Mouse (Mus musculus): ENCODE data around the gene Dnajb4. TPM values are rescaled to one million over a fixed set of nuclear protein-coding genes. Genes with fewer than 3 reads are reported as not detected.

Gene Dnajb4
- polyA plus RNA-seq, 1 experiment from 2014 or later: 21.6 TPM

DNA sequence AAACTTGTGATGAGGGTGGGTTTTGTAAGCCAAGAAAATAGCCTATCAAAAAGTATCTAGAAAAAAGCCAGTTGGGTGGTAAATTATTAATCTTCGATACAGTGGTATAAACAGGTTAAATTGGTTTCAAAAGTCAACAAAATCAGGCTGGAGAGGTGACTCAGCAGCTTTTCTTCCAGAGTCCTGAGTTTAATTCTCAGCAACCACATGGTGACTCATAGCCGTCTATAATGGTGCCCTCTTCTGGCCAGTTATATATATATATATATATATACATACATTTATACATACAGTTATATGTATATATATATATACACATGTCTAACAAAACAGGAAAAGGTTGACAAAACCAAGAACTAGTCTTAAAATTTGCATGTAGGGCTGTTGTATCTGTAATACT lies 28.7 kb upstream of the Dnajb4 start:
- Histone ChIP-seq H3K27ac (ENCODE audit: low read depth, low read length) (no peak overlapping the region), H3K9me3 (replicated peaks; ENCODE audit: control insufficient read depth, low read length) (no peaks in the 10 kb centered on the region), H3K36me3 (ENCODE audit: control insufficient read depth, insufficient read depth, low read length) (peaks cover 36% of the 10 kb centered on the region), H3K4me1 (ENCODE audit: control insufficient read depth, insufficient read depth, low read length) (no peaks in the 10 kb centered on the region), H3K27me3 (replicated peaks; ENCODE audit: control insufficient read depth, insufficient read depth, low read length) (no peaks in the 10 kb centered on the region), H3K4me3 (ENCODE audit: low read depth, low read length) (no peak overlapping the region), H3K4me2 (ENCODE audit: low read length) (no peak overlapping the region), H3K9ac (ENCODE audit: low read length) (no peak overlapping the region)
- DNase-seq (ENCODE audit: low spot score) (peak; percentile 18), ATAC-seq (no peak)
- 70% methylated on average over 2 of the region's 2 CpGs for WGBS

DNA sequence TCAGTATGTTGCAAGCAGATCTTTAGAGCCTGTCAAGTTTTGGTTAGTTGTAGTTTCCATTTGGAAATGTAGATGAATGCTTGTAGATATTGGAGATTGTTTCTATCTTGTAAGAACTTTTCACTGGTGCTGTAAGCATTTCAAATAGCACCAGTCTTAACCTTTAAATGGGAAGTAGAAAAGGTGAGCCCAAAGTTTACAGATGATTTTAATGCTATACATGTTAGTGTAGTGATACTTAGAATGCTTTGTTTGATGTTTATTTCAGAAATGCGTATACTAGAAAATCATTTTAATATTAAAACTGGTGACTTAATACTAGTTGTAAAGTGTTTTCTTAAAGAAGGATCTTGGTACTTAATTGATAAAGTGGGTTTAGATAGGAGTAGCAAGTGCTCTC lies 25.7 kb upstream of the Dnajb4 start:
- ATAC-seq (no peak), DNase-seq (ENCODE audit: low spot score) (no peak)
- Histone ChIP-seq H3K27ac (ENCODE audit: low read depth, low read length) (no peak overlapping the region), H3K4me1 (ENCODE audit: control insufficient read depth, insufficient read depth, low read length) (no peaks in the 10 kb centered on the region), H3K4me2 (ENCODE audit: low read length) (no peak overlapping the region), H3K9ac (ENCODE audit: low read length) (no peak overlapping the region), H3K9me3 (replicated peaks; ENCODE audit: control insufficient read depth, low read length) (no peaks in the 10 kb centered on the region), H3K36me3 (ENCODE audit: control insufficient read depth, insufficient read depth, low read length) (peaks cover 55% of the 10 kb centered on the region), H3K4me3 (ENCODE audit: low read depth, low read length) (no peak overlapping the region), H3K27me3 (replicated peaks; ENCODE audit: control insufficient read depth, insufficient read depth, low read length) (no peaks in the 10 kb centered on the region)
- 93% methylated on average over 1 of the region's 1 CpGs for WGBS

DNA sequence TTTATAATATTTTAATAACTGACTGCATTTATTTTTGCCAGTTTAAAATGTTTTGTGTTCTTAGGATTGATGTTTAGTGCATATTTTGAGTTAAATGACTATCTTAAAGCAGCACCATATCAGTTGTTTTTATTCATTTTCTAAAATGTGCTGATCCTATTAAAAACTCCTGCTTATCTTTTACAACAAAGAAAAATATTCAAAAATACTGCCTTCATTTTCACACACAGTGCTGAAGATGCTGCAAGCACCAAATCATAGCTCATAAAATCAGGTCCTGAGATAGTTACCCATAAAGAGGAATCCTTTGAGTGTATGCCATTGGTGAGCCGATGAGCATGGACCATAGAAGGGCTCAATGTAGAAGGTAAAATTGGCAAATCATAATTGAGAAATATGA lies 25.1 kb upstream of the Dnajb4 start:
- Histone ChIP-seq H3K4me3 (ENCODE audit: low read depth, low read length) (no peak overlapping the region), H3K9me3 (replicated peaks; ENCODE audit: control insufficient read depth, low read length) (no peaks in the 10 kb centered on the region), H3K27me3 (replicated peaks; ENCODE audit: control insufficient read depth, insufficient read depth, low read length) (no peaks in the 10 kb centered on the region), H3K9ac (ENCODE audit: low read length) (no peak overlapping the region), H3K4me1 (ENCODE audit: control insufficient read depth, insufficient read depth, low read length) (no peaks in the 10 kb centered on the region), H3K36me3 (ENCODE audit: control insufficient read depth, insufficient read depth, low read length) (peaks cover 61% of the 10 kb centered on the region), H3K4me2 (ENCODE audit: low read length) (no peak overlapping the region), H3K27ac (ENCODE audit: low read depth, low read length) (no peak overlapping the region)
- WGBS: 100% methylated on average over 1 of the region's 1 CpGs
- DNase-seq (ENCODE audit: low spot score): no peak
- no peak for ATAC-seq

DNA sequence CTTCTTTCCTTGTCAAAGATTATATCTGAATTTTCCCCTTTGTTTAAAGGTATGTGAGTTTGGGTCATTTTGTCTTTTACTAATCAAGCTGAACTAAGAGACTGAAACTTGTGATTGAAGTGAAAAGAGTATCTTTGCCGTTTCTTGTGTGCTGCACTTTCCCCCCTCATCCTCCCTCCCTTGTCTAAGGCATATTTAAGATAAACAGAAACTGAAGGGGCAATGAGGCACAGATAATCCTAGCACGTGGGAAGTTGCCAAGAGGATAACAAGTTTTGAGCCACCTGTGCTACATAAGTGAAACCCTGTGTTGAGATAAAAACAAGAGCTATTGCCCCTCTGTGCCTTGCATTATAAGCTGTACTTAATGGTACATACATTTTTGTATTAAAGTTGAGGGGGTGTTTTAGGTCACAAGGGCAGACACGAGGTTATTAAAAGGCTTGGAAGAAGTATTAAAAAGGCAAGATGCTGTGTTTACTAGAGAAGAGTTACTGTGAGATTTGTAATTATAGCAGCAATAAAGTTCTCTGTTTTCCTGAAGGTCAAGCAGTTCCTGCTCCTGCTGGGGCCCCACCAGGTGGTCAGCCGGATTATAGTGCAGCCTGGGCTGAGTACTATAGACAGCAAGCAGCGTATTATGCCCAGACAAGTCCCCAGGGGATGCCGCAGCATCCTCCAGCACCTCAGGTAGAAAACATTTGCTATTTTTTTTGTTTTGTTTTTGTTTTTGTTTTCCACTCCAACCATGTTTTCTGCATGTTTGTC lies 21.4 kb upstream of the Dnajb4 start:
- 51% methylated on average over 6 of the region's 6 CpGs for WGBS
- no peak for DNase-seq (ENCODE audit: low spot score)
- Histone ChIP-seq H3K36me3 (ENCODE audit: control insufficient read depth, insufficient read depth, low read length) (peaks cover 69% of the 10 kb centered on the region), H3K4me3 (ENCODE audit: low read depth, low read length) (no peak overlapping the region), H3K27ac (ENCODE audit: low read depth, low read length) (no peak overlapping the region), H3K4me2 (ENCODE audit: low read length) (no peak overlapping the region), H3K4me1 (ENCODE audit: control insufficient read depth, insufficient read depth, low read length) (no peaks in the 10 kb centered on the region), H3K9me3 (replicated peaks; ENCODE audit: control insufficient read depth, low read length) (no peaks in the 10 kb centered on the region), H3K9ac (ENCODE audit: low read length) (no peak overlapping the region), H3K27me3 (replicated peaks; ENCODE audit: control insufficient read depth, insufficient read depth, low read length) (no peaks in the 10 kb centered on the region)
- ATAC-seq: no peak

DNA sequence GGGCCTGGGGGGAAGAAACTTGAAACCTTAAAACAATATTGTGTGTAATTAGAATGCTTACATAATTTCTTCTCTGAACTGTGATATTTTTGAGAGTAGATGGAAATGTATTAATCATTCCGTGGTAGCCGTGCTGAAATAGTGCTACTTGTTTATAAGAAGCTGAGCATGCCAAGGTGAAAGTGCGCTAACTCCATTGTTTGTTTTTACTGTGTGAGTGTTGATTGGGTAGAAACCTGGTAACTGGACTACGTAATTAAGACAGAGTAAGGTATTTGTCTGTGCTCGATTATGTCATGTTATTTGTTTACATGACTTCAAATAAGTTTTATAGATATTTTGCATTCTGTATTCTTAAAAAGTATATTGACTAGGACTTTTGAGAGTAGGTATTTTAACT lies 19.2 kb upstream of the Dnajb4 start:
- Histone ChIP-seq H3K9me3 (replicated peaks; ENCODE audit: control insufficient read depth, low read length) (no peaks in the 10 kb centered on the region), H3K27ac (ENCODE audit: low read depth, low read length) (no peak overlapping the region), H3K36me3 (ENCODE audit: control insufficient read depth, insufficient read depth, low read length) (peaks cover 80% of the 10 kb centered on the region), H3K4me1 (ENCODE audit: control insufficient read depth, insufficient read depth, low read length) (no peaks in the 10 kb centered on the region), H3K27me3 (replicated peaks; ENCODE audit: control insufficient read depth, insufficient read depth, low read length) (no peaks in the 10 kb centered on the region), H3K9ac (ENCODE audit: low read length) (no peak overlapping the region), H3K4me3 (ENCODE audit: low read depth, low read length) (no peak overlapping the region), H3K4me2 (ENCODE audit: low read length) (no peak overlapping the region)
- 91% methylated on average over 5 of the region's 5 CpGs for WGBS
- DNase-seq (ENCODE audit: low spot score) (no peak), ATAC-seq (no peak)

DNA sequence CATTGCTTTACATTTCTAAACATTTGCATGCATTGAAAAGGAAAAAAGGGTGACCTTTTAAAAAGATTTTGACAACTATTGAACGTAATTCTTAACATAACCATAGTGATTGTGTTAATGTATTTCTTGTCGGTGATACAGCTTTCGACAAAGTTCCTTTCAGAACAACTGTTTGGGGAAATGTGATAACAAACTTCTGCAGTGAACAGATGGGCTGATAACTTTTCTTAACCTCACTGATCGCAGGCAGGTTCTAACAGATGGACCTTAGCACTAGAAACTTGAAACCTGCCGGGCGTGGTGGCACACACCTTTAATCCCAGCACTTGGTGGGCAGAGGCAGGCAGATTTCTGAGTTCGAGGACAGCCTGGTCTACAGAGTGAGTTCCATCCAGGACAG lies 18.7 kb upstream of the Dnajb4 start:
- 94% methylated on average over 7 of the region's 7 CpGs for WGBS
- H3K4me3 ChIP-seq (ENCODE audit: low read depth, low read length): no peak overlapping the region
- H3K27ac ChIP-seq (ENCODE audit: low read depth, low read length): no peak overlapping the region
- no peak overlapping the region for H3K4me2 ChIP-seq (ENCODE audit: low read length)
- DNase-seq (ENCODE audit: low spot score): no peak
- no peaks in the 10 kb centered on the region for H3K9me3 ChIP-seq (replicated peaks; ENCODE audit: control insufficient read depth, low read length)
- H3K36me3 ChIP-seq (ENCODE audit: control insufficient read depth, insufficient read depth, low read length): peaks cover 81% of the 10 kb centered on the region
- H3K27me3 ChIP-seq (replicated peaks; ENCODE audit: control insufficient read depth, insufficient read depth, low read length): no peaks in the 10 kb centered on the region
- no peak for ATAC-seq
- no peak overlapping the region for H3K9ac ChIP-seq (ENCODE audit: low read length)
- no peaks in the 10 kb centered on the region for H3K4me1 ChIP-seq (ENCODE audit: control insufficient read depth, insufficient read depth, low read length)

DNA sequence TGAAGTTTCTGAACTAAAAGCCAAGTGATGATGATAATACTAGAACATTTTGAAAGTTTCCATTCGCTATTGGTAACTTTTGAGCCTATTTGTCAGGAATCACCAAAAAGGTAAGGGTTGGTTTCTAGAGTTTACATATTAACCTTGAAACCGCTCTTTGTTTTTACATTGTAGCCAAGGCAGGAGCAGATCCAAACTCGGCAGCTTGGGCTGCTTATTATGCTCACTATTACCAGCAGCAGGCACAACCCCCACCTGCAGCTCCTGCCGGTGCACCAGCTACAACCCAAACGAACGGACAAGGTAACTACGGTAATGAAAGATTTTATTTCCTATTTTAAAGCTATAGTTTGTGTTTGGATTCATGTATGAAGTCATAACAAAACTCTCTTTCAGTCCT lies 15.8 kb upstream of the Dnajb4 start:
- H3K4me1 ChIP-seq (ENCODE audit: control insufficient read depth, insufficient read depth, low read length): no peaks in the 10 kb centered on the region
- peaks cover 89% of the 10 kb centered on the region for H3K36me3 ChIP-seq (ENCODE audit: control insufficient read depth, insufficient read depth, low read length)
- no peaks in the 10 kb centered on the region for H3K27me3 ChIP-seq (replicated peaks; ENCODE audit: control insufficient read depth, insufficient read depth, low read length)
- no peak for DNase-seq (ENCODE audit: low spot score)
- no peaks in the 10 kb centered on the region for H3K9me3 ChIP-seq (replicated peaks; ENCODE audit: control insufficient read depth, low read length)
- no peak overlapping the region for H3K27ac ChIP-seq (ENCODE audit: low read depth, low read length)
- no peak overlapping the region for H3K4me2 ChIP-seq (ENCODE audit: low read length)
- H3K4me3 ChIP-seq (ENCODE audit: low read depth, low read length): no peak overlapping the region
- no peak for ATAC-seq
- H3K9ac ChIP-seq (ENCODE audit: low read length): no peak overlapping the region
- 85% methylated on average over 7 of the region's 7 CpGs for WGBS

DNA sequence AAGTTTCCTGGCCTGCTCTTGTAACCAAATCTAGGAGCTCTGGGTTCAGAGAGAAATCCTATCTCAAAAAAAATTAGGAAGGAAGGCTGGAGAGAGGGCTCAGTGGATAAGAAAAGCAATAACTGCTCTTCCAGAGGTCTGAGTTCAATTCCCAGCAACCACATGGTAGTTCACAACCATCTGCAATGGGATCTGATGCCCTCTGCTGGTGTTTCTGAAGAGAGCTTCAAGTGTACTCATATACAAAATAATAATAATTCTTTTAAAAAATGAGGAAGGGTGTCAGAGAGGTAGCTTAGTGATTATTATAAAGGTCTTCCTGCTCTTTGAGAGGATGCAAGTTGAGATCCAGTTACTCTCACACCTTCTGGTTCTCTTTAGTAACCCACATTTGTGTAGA lies 14.8 kb upstream of the Dnajb4 start:
- Histone ChIP-seq H3K36me3 (ENCODE audit: control insufficient read depth, insufficient read depth, low read length) (peaks cover 89% of the 10 kb centered on the region), H3K4me3 (ENCODE audit: low read depth, low read length) (no peak overlapping the region), H3K4me1 (ENCODE audit: control insufficient read depth, insufficient read depth, low read length) (no peaks in the 10 kb centered on the region), H3K4me2 (ENCODE audit: low read length) (no peak overlapping the region), H3K9me3 (replicated peaks; ENCODE audit: control insufficient read depth, low read length) (no peaks in the 10 kb centered on the region), H3K9ac (ENCODE audit: low read length) (no peak overlapping the region), H3K27me3 (replicated peaks; ENCODE audit: control insufficient read depth, insufficient read depth, low read length) (no peaks in the 10 kb centered on the region), H3K27ac (ENCODE audit: low read depth, low read length) (no peak overlapping the region)
- DNase-seq (ENCODE audit: low spot score) (no peak), ATAC-seq (no peak)

DNA sequence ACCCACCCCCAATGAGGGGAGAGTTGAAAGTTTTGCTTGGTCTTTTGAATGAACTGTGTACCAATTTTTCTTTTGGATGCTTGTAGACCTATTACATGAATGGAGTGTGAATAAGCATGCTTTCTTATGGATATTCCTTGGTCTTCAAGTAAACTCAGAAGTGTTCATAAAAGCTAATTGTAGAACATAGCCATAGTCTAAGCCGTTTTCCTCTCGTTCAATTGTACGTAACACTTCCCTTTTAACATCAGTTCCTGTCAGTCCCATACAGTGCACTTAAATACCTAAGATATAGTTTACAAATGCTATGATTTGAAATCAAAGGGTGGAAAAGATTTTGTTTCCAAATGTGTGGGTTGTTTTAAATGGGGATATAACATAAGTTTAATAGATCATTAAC lies 3.3 kb upstream of the Dnajb4 start:
- H3K4me3 ChIP-seq (ENCODE audit: low read depth, low read length): peak overlapping the region; percentile 93; the same call in 1 of the 2 replicates
- WGBS: 37% methylated on average over 3 of the region's 3 CpGs
- ATAC-seq (no peak), DNase-seq (ENCODE audit: low spot score) (no peak)
- no peaks in the 10 kb centered on the region for H3K9me3 ChIP-seq (replicated peaks; ENCODE audit: control insufficient read depth, low read length)
- H3K4me1 ChIP-seq (ENCODE audit: control insufficient read depth, insufficient read depth, low read length): peaks cover 25% of the 10 kb centered on the region
- H3K9ac ChIP-seq (ENCODE audit: low read length): peak overlapping the region; percentile 100; the same call in 1 of the 2 replicates
- no peaks in the 10 kb centered on the region for H3K27me3 ChIP-seq (replicated peaks; ENCODE audit: control insufficient read depth, insufficient read depth, low read length)
- H3K4me2 ChIP-seq (ENCODE audit: low read length): peak overlapping the region; percentile 97
- H3K36me3 ChIP-seq (ENCODE audit: control insufficient read depth, insufficient read depth, low read length): peaks cover 29% of the 10 kb centered on the region
- no peak overlapping the region for H3K27ac ChIP-seq (ENCODE audit: low read depth, low read length)
